Mouse (Mus musculus): ENCODE data around the gene Mchr1. TPM values are rescaled to one million over a fixed set of nuclear protein-coding genes. Genes with fewer than 3 reads are reported as not detected.

Gene Mchr1
- polyA plus RNA-seq, 1 experiment: 1.0 TPM

GRCm38 (mm10) chr15:81225016-81225415 is 10.3 kb upstream of the Mchr1 start:
- no peak overlapping the region for H3K4me3 ChIP-seq (replicated peaks; ENCODE audit: extremely low read depth, low read depth, low read length)
- no peak for DNase-seq
- WGBS: 80% methylated on average over 10 of the region's 10 CpGs
- TF ChIP-seq POLR2A (IDR thresholded peaks at IDR 0.05; ENCODE audit: borderline replicate concordance, extremely low read depth, low read depth, low read length) (no peak), CTCF (IDR thresholded peaks at IDR 0.05; ENCODE audit: insufficient read depth, low read length) (no peak)
- H3K4me1 ChIP-seq (ENCODE audit: control insufficient read depth, insufficient read depth, low read length): no peaks in the 10 kb centered on the region

GRCm38 (mm10) chr15:81225732-81226131 is 9.6 kb upstream of the Mchr1 start:
- WGBS: 66% methylated on average over 6 of the region's 6 CpGs
- no peak overlapping the region for H3K4me3 ChIP-seq (replicated peaks; ENCODE audit: extremely low read depth, low read depth, low read length)
- no peak for TF ChIP-seq CTCF (IDR thresholded peaks at IDR 0.05; ENCODE audit: insufficient read depth, low read length)
- TF ChIP-seq POLR2A (IDR thresholded peaks at IDR 0.05; ENCODE audit: borderline replicate concordance, extremely low read depth, low read depth, low read length): no peak
- DNase-seq: no peak
- no peaks in the 10 kb centered on the region for H3K4me1 ChIP-seq (ENCODE audit: control insufficient read depth, insufficient read depth, low read length)

GRCm38 (mm10) chr15:81226796-81227195 is 8.5 kb upstream of the Mchr1 start:
- WGBS: 74% methylated on average over 4 of the region's 4 CpGs
- no peak for TF ChIP-seq CTCF (IDR thresholded peaks at IDR 0.05; ENCODE audit: insufficient read depth, low read length)
- no peak for TF ChIP-seq POLR2A (IDR thresholded peaks at IDR 0.05; ENCODE audit: borderline replicate concordance, extremely low read depth, low read depth, low read length)
- no peak for DNase-seq
- Histone ChIP-seq H3K4me1 (ENCODE audit: control insufficient read depth, insufficient read depth, low read length) (no peaks in the 10 kb centered on the region), H3K4me3 (replicated peaks; ENCODE audit: extremely low read depth, low read depth, low read length) (no peak overlapping the region)

DNA sequence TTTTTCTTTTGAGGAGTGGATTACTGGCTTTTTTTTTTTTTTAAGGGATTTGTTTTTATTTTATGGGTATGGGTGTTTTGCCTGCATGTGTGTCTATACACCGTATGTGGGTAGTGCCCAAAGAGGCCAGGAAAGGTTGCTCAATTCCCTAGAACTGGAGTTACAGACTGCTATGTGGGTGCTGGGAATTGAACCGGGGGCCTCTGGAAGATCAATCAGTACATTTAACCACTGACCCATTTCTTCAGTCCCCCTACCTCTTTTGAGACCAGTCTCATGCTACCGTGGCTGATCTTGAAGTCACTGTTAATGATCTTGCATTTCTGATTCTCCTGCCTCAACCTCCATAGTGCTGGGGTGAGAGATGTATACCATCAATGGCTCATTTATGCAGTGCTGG is 8.0 kb upstream of the Mchr1 start:
- no peak overlapping the region for H3K4me3 ChIP-seq (replicated peaks; ENCODE audit: extremely low read depth, low read depth, low read length)
- TF ChIP-seq POLR2A (IDR thresholded peaks at IDR 0.05; ENCODE audit: borderline replicate concordance, extremely low read depth, low read depth, low read length) (no peak), CTCF (IDR thresholded peaks at IDR 0.05; ENCODE audit: insufficient read depth, low read length) (no peak)
- DNase-seq: no peak
- H3K4me1 ChIP-seq (ENCODE audit: control insufficient read depth, insufficient read depth, low read length): no peaks in the 10 kb centered on the region
- 90% methylated on average over 3 of the region's 3 CpGs for WGBS

- H3K4me1 ChIP-seq (ENCODE audit: control insufficient read depth, insufficient read depth, low read length): no peaks in the 10 kb centered on the region
- TF ChIP-seq CTCF (IDR thresholded peaks at IDR 0.05; ENCODE audit: insufficient read depth, low read length): no peak
- TF ChIP-seq POLR2A (IDR thresholded peaks at IDR 0.05; ENCODE audit: borderline replicate concordance, extremely low read depth, low read depth, low read length): no peak
- WGBS: 87% methylated on average over 3 of the region's 3 CpGs
- no peak for DNase-seq
- no peak overlapping the region for H3K4me3 ChIP-seq (replicated peaks; ENCODE audit: extremely low read depth, low read depth, low read length)
Observed at GRCm38 (mm10) chr15:81228258-81228657, 7.0 kb upstream of the Mchr1 start.

GRCm38 (mm10) chr15:81229791-81230190 is 5.5 kb upstream of the Mchr1 start:
- no peaks in the 10 kb centered on the region for H3K4me1 ChIP-seq (ENCODE audit: control insufficient read depth, insufficient read depth, low read length)
- DNase-seq: no peak
- no peak overlapping the region for H3K4me3 ChIP-seq (replicated peaks; ENCODE audit: extremely low read depth, low read depth, low read length)
- 76% methylated on average over 3 of the region's 3 CpGs for WGBS
- TF ChIP-seq CTCF (IDR thresholded peaks at IDR 0.05; ENCODE audit: insufficient read depth, low read length): no peak
- TF ChIP-seq POLR2A (IDR thresholded peaks at IDR 0.05; ENCODE audit: borderline replicate concordance, extremely low read depth, low read depth, low read length): no peak

- TF ChIP-seq CTCF (IDR thresholded peaks at IDR 0.05; ENCODE audit: insufficient read depth, low read length) (no peak), POLR2A (IDR thresholded peaks at IDR 0.05; ENCODE audit: borderline replicate concordance, extremely low read depth, low read depth, low read length) (no peak)
- H3K4me3 ChIP-seq (replicated peaks; ENCODE audit: extremely low read depth, low read depth, low read length): no peak overlapping the region
- 66% methylated on average over 7 of the region's 7 CpGs for WGBS
Observed at GRCm38 (mm10) chr15:81231325-81231724, 4.0 kb upstream of the Mchr1 start.

DNA sequence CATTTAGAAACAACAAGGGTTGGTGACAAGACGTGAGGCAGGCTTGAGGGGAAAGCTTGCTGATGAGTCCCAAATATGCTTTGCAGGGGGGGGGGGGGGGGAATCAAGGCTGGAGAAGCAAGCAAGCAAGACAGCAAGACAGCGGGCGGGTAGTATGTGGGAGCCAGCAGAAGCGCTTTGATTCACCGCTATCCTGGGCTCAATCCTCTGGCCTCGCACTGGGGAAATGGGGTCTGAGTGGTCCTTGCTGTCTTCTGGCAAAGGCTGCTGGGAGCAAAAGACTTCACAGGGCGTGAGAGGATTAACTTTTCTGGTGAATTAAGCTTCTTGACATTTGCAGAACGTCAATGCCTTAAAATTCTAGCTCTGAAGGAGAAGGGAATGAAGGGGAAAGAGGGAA is 763 bp downstream of the Mchr1 start:
- H3K4me3 ChIP-seq (replicated peaks; ENCODE audit: extremely low read depth, low read depth, low read length): peak overlapping the region; percentile 64
- no peak for DNase-seq
- no peak for TF ChIP-seq POLR2A (IDR thresholded peaks at IDR 0.05; ENCODE audit: borderline replicate concordance, extremely low read depth, low read depth, low read length)
- TF ChIP-seq CTCF (IDR thresholded peaks at IDR 0.05; ENCODE audit: insufficient read depth, low read length): no peak
- 19% methylated on average over 8 of the region's 8 CpGs for WGBS
- H3K4me1 ChIP-seq (ENCODE audit: control insufficient read depth, insufficient read depth, low read length): peaks cover 11% of the 10 kb centered on the region

More at GRCm38 (mm10) chr15:81231325-81231724, 4.0 kb upstream of the Mchr1 start:
- DNase-seq: no peak
- H3K4me1 ChIP-seq (ENCODE audit: control insufficient read depth, insufficient read depth, low read length): peaks cover 6% of the 10 kb centered on the region

GRCm38 (mm10) chr15:81237471-81237870 is 2.2 kb downstream of the Mchr1 start:
- DNase-seq: no peak

DNA sequence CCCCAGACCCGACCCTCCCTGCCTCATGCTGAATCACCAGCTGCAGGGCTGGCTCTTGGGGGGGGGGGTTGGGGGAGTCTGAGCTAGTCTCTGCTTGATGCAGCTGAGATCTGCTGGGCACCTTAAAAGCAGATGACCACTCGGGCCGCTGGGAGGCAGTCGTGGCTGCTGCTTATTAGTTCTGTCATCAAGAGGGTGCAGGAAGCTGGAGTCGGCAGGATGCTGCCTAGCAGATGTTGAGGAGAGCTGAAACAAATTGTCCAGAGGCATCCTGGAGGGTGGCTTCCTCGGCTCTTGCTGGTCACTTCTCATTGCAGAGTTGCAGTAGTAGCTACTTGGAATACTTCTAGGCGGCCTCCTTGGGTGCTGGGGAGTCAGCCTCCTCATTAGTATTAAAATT is 4.0 kb downstream of the Mchr1 start:
- Histone ChIP-seq H3K4me1 (ENCODE audit: control insufficient read depth, insufficient read depth, low read length) (peaks cover 11% of the 10 kb centered on the region), H3K4me3 (replicated peaks; ENCODE audit: extremely low read depth, low read depth, low read length) (no peak overlapping the region)
- no peak for DNase-seq
- TF ChIP-seq CTCF (IDR thresholded peaks at IDR 0.05; ENCODE audit: insufficient read depth, low read length) (peak; percentile 73), POLR2A (IDR thresholded peaks at IDR 0.05; ENCODE audit: borderline replicate concordance, extremely low read depth, low read depth, low read length) (no peak)
- WGBS: 28% methylated on average over 7 of the region's 7 CpGs

More at GRCm38 (mm10) chr15:81237471-81237870, 2.2 kb downstream of the Mchr1 start:
- WGBS: 88% methylated on average over 18 of the region's 18 CpGs
- Histone ChIP-seq H3K4me3 (replicated peaks; ENCODE audit: extremely low read depth, low read depth, low read length) (no peak overlapping the region), H3K4me1 (ENCODE audit: control insufficient read depth, insufficient read depth, low read length) (peaks cover 11% of the 10 kb centered on the region)
- TF ChIP-seq POLR2A (IDR thresholded peaks at IDR 0.05; ENCODE audit: borderline replicate concordance, extremely low read depth, low read depth, low read length): no peak
- no peak for TF ChIP-seq CTCF (IDR thresholded peaks at IDR 0.05; ENCODE audit: insufficient read depth, low read length)

All from lung, adult 2 months (tissue).